Mouse (Mus musculus) heart, adult 2 months (tissue): Measurements from ENCODE around the gene Gm45021.

ENCODE experiments used
- CTCF ChIP-seq: fragments of 200-600 bp; IDR thresholded peaks from 2 replicates; pipeline ENCODE4 v1.8.1; 2022; ENCODE audit warnings: antibody characterized with exemption, mild to moderate bottlenecking, moderate library complexity
- POLR2A ChIP-seq: fragments of 200-500 bp; IDR thresholded peaks from 2 replicates; pipeline ENCODE4 v1.6.1; 2011; ENCODE audit warnings: mild to moderate bottlenecking, low read depth, low read length, control low read depth; ENCODE audit not compliant: insufficient read depth

DNA sequence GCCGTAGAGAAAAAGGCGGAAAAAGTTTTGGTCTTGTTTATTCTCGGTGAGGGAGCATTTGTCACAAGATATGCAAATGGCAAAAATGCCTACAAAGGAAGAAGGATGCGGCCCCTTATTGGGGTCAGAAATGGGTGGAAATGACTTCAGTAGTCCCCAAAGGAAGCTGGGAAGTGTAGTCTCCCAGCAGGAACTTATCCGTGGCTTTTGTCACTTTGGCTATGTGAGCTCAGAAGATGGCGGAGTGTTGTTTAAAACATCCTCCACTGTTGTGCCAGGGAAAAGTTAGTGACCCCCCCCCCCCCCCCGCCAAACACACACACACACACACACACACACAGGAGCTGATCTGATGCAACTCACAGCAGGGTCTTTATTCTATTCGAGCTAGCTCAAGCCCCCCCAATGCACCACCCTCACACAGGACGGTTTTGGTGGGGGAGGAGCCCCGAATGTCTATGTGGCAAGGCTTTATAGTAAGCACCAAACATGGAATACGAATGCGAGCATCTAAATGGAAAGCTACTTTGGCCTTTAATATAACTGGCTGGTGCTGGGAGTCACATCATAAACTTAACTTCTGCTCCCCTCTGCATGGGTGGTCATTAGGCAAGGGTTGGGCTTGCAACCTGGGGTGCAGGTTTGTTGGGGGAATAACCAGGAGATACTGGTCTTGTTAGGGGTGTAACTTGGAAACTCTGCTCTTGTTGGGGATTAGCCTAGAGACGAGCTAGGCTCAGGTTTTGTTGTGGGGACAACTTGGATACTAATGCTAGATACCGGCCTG lies 34.1 kb upstream of the Gm45021 start:
- TF ChIP-seq POLR2A (peak; percentile 27), CTCF (no peak)
